In the genomic region with DNA sequence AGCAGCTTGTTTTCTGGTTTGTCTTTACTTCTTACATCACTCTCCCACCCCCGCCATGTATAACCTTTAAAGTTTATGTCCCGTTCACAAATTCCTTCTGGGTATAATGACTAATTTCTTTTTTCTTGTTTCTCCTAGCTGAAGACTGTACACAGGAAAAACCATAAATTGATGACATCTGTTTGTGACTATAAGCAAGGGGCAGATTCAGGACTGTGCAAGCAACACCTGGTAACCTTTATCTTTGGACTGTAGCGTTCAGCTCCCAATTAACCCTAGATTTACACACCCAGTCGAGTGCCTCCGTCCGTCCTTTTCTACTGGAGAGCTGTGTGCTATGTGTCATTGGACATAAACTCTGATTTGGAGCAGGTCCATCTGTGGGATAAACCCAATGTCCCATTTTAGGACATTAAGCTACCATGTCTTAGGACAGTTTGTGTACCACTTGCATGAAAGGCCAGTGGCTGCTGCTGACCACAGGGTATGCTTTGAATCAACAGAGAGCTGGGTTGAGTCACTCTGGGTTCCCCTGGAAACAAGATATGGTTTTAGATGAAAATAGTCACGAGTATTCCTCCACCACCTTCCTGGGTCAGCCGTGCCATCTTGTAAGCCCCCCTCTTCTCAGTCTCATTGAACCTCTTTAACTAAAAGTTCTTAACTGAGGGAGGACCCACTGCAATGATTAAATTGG, we compare ENCODE assay signal across 10 mouse cellular contexts.
"Had no signal": no experiment of that assay in that cellular context is flagged by ENCODE, and none has a peak within 500 bp of the region (broad histone marks: within the 10 kb centered on the region; RNA-seq: fewer than 3 reads in every experiment).

No protein-coding gene starts in this region.

- H3K4me3 ChIP-seq: limb, embryonic 12.5 days; midbrain, embryonic 12.5 days; neural tube, embryonic 15.5 days had no signal

- H3K27me3 ChIP-seq: limb, embryonic 12.5 days; midbrain, embryonic 12.5 days; neural tube, embryonic 15.5 days had no signal

- H3K4me2 ChIP-seq: limb, embryonic 12.5 days; midbrain, embryonic 12.5 days; neural tube, embryonic 15.5 days had no signal

- DNase-seq: kidney, adult 8-10 months; kidney, postnatal 25 days; layer of hippocampus, adult 9-11 months; layer of hippocampus, postnatal 36 days; lung, adult 18-20 months; right cerebral cortex, adult 18-20 months; right cerebral cortex, postnatal 25 days had no signal

- H3K36me3 ChIP-seq: limb, embryonic 12.5 days; midbrain, embryonic 12.5 days; neural tube, embryonic 15.5 days had no signal
